Mouse (Mus musculus): ENCODE data around the gene Myadm. TPM values are rescaled to one million over a fixed set of nuclear protein-coding genes. Genes with fewer than 3 reads are reported as not detected.
"Not testable (repeated sequence)": the region's sequence is repeated elsewhere in the genome, so short reads cannot be mapped to it uniquely, and the experiment has no call there.

The Myadm gene
- polyA plus RNA-seq, 1 experiment from 2014 or later: 159 TPM

DNA sequence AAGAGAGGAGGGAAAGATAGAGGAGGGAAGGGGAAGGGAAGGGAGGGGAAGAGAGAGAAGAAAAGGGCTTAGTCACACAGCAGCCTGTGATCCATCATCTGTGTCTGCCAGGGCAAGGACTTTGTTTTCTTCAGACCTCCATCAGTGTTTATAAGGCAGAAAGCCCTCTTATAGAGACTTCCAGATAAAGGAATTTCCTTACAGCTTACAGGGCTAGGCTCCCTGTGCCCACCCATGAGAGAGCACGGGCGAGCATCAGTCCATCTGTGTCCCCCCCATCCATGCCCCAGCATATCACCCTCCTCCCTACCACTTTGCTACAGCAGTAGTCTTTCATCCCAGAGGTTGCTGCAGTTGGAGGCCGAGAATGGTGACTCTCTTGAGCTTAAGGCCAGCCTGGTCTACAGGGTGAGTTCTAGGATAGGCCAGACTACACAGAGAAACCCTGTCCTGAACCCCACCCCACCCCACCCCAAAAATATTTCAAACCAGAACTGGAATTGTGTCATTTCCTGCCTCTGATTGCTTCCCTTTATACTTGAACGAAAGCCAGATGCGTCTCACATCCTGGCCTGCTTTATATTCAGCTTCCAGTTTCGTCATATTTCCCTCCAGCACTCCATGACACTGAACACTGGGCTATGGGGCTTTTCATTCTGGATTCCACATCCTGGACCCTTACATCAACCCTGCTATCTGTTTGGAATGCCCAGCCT lies 13.3 kb upstream of the Myadm start:
- Histone ChIP-seq H3K36me3 (no peaks in the 10 kb centered on the region), H3K9me3 (no peaks in the 10 kb centered on the region), H3K4me1 (peaks cover 7% of the 10 kb centered on the region), H3K27me3 (replicated peaks) (no peaks in the 10 kb centered on the region), H3K4me2 (no peak overlapping the region), H3K9ac (no peak overlapping the region), H3K4me3 (no peak overlapping the region), H3K27ac (replicated peaks) (peak overlapping the region; percentile 77)
- ATAC-seq (ENCODE audit: extremely low read depth, insufficient number of reproducible peaks, low FRiP score, low TSS enrichment): no peak
- WGBS: 33% methylated on average over 6 of the region's 6 CpGs

DNA sequence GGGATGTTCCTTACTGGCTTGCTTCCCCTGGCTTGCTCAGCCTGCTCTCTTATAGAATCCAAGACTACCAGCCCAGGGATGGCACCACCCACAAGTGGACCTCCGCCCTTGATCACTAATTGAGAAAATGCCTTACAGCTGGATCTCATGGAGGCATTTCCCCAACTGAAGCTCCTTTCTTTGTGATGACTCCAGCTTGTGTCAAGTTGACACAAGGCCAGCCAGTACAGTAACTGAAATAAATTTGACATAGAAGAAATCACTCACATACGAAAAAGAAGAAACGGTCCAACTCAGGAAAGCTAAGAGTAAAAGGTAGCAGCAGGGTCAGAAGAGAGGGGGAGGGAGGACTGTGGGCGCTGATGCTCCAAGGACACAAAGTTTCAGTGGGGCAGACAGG lies 12.1 kb upstream of the Myadm start:
- H3K9me3 ChIP-seq; ATAC-seq (ENCODE audit: extremely low read depth, insufficient number of reproducible peaks, low FRiP score, low TSS enrichment); H3K36me3 ChIP-seq; H3K9ac ChIP-seq; H3K27me3 ChIP-seq (replicated peaks); H3K4me2 ChIP-seq; H3K4me3 ChIP-seq; H3K27ac ChIP-seq (replicated peaks): not testable (repeated sequence)
- WGBS: 50% methylated on average over 4 of the region's 4 CpGs
- H3K4me1 ChIP-seq: peaks cover 16% of the 10 kb centered on the region

DNA sequence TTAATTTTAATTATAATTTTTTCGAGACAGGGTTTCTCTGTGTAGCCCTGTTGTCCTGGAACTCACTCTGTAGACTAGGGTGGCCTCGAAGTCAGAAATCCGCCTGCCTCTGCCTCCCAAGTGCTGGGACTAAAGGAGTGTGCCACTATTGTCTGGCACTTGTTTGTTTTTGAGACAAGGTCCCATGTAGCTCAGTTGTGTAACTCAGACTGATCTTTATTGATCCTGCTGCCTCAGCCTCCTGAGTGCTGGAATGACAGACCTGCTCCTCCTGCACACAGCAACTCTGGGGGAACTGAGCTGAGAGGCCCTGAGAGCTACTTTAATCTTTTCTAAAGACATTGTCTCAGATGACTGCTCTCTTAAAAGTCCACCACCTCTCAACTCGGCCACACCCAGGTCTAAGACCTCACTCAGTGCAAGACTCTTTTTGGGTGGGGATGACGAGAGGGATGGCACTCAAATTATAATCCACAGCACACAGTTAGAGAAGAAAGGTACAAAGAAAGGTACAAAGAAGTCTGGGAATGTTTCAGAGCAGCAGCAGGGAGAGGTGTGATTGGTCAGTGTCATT lies 8.7 kb upstream of the Myadm start:
- WGBS: 56% methylated on average over 5 of the region's 5 CpGs
- Histone ChIP-seq H3K4me3 (no peak overlapping the region), H3K9ac (peak overlapping the region; percentile 40), H3K4me2 (peak overlapping the region; percentile 47; the same call in 1 of the 2 replicates), H3K36me3 (no peaks in the 10 kb centered on the region), H3K4me1 (peaks cover 16% of the 10 kb centered on the region), H3K27me3 (replicated peaks) (no peaks in the 10 kb centered on the region), H3K9me3 (no peaks in the 10 kb centered on the region), H3K27ac (replicated peaks) (peak overlapping the region; percentile 80)
- ATAC-seq (ENCODE audit: extremely low read depth, insufficient number of reproducible peaks, low FRiP score, low TSS enrichment): no peak

DNA sequence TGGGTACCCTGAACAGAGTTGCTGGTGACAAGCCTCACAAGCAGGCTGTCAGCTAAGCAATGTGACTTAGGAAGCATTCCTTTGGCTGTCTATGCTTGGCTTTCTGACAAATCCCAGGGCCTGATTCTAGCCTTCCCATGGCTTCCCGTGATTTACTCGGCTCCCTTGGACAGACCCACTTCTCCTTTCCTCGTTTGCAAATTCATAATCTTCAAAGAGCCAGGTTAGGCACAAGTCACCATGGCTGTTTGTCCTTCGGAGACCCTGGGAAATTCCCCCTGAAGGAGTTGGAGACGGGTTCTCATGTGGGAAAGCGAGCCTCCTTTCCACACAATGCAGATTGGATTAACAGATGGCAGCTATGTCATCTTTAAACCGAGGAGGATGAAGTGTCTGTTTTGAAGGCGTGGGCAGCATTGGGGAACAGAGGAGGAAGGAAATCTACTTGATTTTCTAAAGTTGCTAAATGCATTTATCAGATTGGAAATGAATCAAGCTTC lies 8.2 kb upstream of the Myadm start:
- peak overlapping the region; percentile 80 for H3K27ac ChIP-seq (replicated peaks)
- no peaks in the 10 kb centered on the region for H3K27me3 ChIP-seq (replicated peaks)
- H3K4me1 ChIP-seq: peaks cover 16% of the 10 kb centered on the region
- H3K9me3 ChIP-seq: no peaks in the 10 kb centered on the region
- H3K4me2 ChIP-seq: peak overlapping the region; percentile 47
- WGBS: 18% methylated on average over 8 of the region's 8 CpGs
- no peak for ATAC-seq (ENCODE audit: extremely low read depth, insufficient number of reproducible peaks, low FRiP score, low TSS enrichment)
- no peaks in the 10 kb centered on the region for H3K36me3 ChIP-seq
- H3K4me3 ChIP-seq: no peak overlapping the region
- peak overlapping the region; percentile 40; the same call in 1 of the 2 replicates for H3K9ac ChIP-seq

DNA sequence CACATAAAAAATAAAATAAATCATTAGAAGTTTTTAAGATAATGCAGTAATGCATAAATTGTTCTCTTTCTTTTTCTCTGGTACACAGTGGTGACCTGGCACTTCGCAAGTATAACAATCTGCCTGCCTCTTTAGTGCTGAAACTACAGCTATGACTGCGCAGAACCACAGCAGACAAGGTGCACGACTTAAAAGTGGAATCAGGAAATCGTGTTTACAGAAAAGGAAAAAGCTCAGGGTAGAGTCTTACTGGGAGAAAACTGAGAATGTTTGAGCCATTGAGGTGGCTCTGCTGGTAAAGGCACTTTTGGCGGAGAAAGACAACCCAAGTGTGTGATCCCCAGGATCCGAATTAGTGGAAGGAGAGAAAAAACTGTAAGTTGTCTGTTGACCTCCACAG lies 7.1 kb upstream of the Myadm start:
- Histone ChIP-seq H3K9me3 (no peaks in the 10 kb centered on the region), H3K9ac (no peak overlapping the region), H3K4me3 (no peak overlapping the region), H3K4me1 (peaks cover 16% of the 10 kb centered on the region), H3K27ac (replicated peaks) (no peak overlapping the region), H3K4me2 (no peak overlapping the region), H3K27me3 (replicated peaks) (no peaks in the 10 kb centered on the region), H3K36me3 (no peaks in the 10 kb centered on the region)
- 78% methylated on average over 6 of the region's 6 CpGs for WGBS
- ATAC-seq (ENCODE audit: extremely low read depth, insufficient number of reproducible peaks, low FRiP score, low TSS enrichment): no peak

DNA sequence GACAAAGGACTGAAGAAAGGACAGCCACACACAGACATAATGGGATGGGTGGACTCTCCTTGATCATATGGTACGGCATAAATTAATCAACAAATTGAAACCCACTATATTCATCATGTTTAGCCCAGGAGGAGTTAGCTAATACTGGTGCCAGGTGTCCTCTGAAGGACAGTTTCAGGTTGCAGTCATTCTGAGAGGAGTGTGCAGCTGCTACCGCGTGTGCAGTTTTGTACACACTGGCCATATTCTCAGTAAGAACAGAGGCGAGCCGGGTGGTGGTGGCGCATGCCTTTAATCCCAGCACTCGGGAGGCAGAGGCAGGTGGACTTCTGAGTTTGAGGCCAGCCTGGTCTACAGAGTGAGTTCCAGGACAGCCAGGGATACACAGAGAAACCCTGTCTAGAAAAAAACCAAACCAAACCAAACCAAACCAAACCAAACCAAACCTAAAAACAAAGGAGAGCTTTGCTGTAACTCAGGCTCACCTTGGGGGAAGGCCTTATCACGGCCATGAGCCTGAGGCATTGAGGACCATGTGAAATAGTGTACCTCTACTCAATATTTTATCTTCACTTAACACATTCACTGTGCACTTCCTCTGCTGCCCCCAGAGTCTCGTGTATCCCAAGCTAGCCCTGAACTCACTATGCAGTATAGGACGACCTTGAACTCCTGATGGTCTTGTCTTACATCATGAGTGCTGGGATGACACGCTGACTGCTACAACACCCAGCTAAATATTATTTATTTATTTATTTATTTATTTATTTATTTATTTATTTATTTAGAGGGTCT lies 5.6 kb upstream of the Myadm start:
- H3K27ac ChIP-seq (replicated peaks): no peak overlapping the region
- no peaks in the 10 kb centered on the region for H3K9me3 ChIP-seq
- H3K4me2 ChIP-seq: no peak overlapping the region
- H3K4me3 ChIP-seq: no peak overlapping the region
- ATAC-seq (ENCODE audit: extremely low read depth, insufficient number of reproducible peaks, low FRiP score, low TSS enrichment): no peak
- peaks cover 20% of the 10 kb centered on the region for H3K4me1 ChIP-seq
- no peaks in the 10 kb centered on the region for H3K36me3 ChIP-seq
- no peaks in the 10 kb centered on the region for H3K27me3 ChIP-seq (replicated peaks)
- WGBS: 79% methylated on average over 11 of the region's 11 CpGs
- H3K9ac ChIP-seq: no peak overlapping the region

DNA sequence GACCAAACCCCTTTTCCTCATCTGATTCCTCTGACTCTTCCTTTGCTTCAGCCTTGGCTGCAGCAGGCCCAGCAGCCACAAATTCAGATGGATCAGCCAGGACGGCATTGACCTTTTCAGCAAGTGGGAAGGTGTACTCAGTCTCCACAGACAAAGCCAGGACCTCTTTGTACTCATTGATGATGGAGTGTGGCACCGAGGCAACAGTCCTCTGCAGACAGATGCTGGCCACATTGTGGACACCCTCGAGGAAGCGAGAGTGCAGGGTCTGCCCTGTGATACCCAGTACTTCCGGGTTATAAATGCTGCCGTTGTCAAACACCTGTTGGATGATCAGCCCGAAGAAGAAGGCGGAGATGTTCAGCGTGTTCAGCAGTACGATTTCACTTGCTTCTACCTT lies 4.3 kb upstream of the Myadm start:
- H3K9me3 ChIP-seq: no peaks in the 10 kb centered on the region

DNA sequence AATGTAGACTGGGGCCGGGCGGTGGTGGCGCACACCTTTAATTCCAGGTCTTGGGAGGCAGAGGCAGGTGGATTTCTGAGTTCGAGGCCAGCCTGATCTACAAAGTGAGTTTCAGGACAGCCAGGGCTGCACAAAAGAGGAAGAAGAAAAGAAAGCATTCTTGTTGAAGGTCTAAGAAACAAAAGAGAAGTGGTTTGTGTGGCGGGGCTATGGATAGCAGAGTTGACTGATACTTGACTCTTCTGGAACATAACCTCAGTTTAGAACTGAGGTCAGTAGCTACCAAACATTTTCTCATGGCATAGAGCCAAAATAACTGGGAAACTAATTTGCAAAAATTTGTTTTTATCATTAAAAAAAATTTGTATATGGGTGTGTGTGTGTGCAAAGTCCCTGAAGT lies 2.8 kb upstream of the Myadm start:
- Histone ChIP-seq H3K27ac (replicated peaks) (no peak overlapping the region), H3K4me3 (no peak overlapping the region), H3K27me3 (replicated peaks) (no peaks in the 10 kb centered on the region), H3K9ac (no peak overlapping the region), H3K36me3 (no peaks in the 10 kb centered on the region), H3K4me2 (no peak overlapping the region), H3K4me1 (peaks cover 17% of the 10 kb centered on the region), H3K9me3 (no peaks in the 10 kb centered on the region)
- 86% methylated on average over 5 of the region's 5 CpGs for whole genome bisulfite sequencing
- ATAC-seq (ENCODE audit: extremely low read depth, insufficient number of reproducible peaks, low FRiP score, low TSS enrichment): no peak

More for the DNA sequence above, 4.3 kb upstream of the Myadm start:
- WGBS: 78% methylated on average over 10 of the region's 10 CpGs
- Histone ChIP-seq H3K4me2 (no peak overlapping the region), H3K9ac (no peak overlapping the region), H3K27me3 (replicated peaks) (no peaks in the 10 kb centered on the region), H3K4me3 (no peak overlapping the region), H3K36me3 (no peaks in the 10 kb centered on the region), H3K27ac (replicated peaks) (no peak overlapping the region), H3K4me1 (peaks cover 25% of the 10 kb centered on the region)
- no peak for ATAC-seq (ENCODE audit: extremely low read depth, insufficient number of reproducible peaks, low FRiP score, low TSS enrichment)

DNA sequence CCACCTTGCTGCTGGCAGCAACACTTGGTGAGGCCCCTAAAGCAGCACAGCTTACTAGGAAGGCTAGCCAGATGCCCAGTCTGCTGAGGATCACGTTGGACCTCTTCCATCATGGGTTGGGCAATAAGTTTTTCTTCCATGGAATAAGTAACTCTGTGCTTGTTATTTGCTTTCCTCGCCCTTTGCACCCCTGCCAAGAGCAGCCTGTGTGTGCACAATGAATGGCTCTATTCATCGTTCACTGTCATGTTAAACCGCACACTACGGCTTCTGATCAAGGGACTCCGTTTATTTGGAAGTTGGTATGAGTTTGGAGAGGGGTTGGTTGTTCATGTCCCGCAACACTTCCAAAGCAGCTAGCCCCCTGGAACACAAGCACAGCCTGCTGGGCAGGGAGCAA lies 1.7 kb upstream of the Myadm start:
- H3K36me3 ChIP-seq: no peaks in the 10 kb centered on the region
- H3K9me3 ChIP-seq: no peaks in the 10 kb centered on the region
- H3K27ac ChIP-seq (replicated peaks): no peak overlapping the region
- H3K4me2 ChIP-seq: no peak overlapping the region
- peaks cover 24% of the 10 kb centered on the region for H3K4me1 ChIP-seq
- no peak overlapping the region for H3K4me3 ChIP-seq
- no peak overlapping the region for H3K9ac ChIP-seq
- H3K27me3 ChIP-seq (replicated peaks): no peaks in the 10 kb centered on the region
- WGBS: 67% methylated on average over 7 of the region's 7 CpGs
- no peak for ATAC-seq (ENCODE audit: extremely low read depth, insufficient number of reproducible peaks, low FRiP score, low TSS enrichment)

DNA sequence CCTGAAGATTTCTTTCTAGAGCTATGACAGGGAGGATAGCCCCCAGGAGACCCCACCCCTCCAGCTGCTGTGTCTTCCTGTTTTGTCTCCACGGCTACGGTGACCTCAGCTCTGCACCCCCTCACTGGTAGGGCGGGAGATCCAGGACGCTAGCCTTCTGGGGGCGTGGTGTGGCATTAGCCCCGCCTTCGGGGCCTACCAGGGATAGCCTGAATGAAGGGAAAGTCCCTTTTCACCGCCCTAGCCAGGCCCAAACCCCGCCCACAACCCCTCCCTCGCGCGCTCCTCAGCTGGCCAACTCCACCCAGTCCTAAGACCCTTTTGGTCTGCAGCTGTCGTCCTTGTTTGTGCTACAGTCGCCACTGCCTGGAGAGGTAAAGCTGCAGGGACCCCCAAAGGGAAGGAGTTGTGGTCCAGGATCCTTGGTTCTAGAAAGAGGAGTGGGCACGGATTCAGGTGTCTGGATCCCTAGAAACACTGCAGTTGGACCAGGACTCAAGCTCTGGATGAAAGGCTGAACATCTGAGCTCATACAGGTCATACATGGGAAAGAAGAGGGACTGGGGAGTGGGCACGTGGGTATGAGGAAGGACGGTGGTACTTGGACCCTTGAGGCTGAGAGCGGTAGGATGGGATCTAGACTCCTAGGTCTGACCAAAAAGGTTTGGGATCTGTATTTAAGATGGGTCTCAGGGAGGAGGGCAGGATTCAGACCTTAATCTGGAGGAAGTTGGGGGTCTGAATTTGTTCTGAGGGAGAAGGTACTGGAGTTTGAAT lies 1.6 kb downstream of the Myadm start:
- Histone ChIP-seq H3K27me3 (replicated peaks) (no peaks in the 10 kb centered on the region), H3K27ac (replicated peaks) (peak overlapping the region; percentile 97), H3K9me3 (no peaks in the 10 kb centered on the region), H3K9ac (peak overlapping the region; percentile 90), H3K4me2 (peak overlapping the region; percentile 81), H3K4me3 (peak overlapping the region; percentile 67), H3K4me1 (peaks cover 45% of the 10 kb centered on the region), H3K36me3 (peaks cover 21% of the 10 kb centered on the region)
- 1% methylated on average over 18 of the region's 18 CpGs for WGBS
- peak; percentile 82 for ATAC-seq (ENCODE audit: extremely low read depth, insufficient number of reproducible peaks, low FRiP score, low TSS enrichment)

DNA sequence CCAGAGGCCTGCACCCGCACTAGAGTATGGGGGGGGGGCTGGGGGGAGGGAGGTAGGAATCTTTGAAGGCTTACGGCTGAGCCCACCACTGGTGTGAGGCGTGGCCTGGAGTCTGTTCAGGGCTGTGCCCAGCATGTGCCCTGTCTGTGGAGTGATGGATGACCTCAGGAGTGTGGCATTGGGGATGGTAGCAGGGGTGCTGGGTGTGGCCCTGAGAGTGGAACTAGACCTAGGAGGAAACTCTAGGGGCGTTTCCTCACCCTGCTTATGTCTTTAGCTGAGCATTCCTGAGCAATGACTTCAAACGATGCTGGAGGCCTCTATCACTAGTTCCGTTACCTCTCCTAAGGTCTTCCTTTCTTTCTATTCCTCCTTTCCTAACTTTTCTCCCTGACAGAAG lies 2.3 kb downstream of the Myadm start:
- 6% methylated on average over 6 of the region's 6 CpGs for WGBS
- 0 out of 2 replicates have a peak, but pooled peaks have one; percentile 27 for ATAC-seq (ENCODE audit: extremely low read depth, insufficient number of reproducible peaks, low FRiP score, low TSS enrichment)

More for the DNA sequence above, 2.3 kb downstream of the Myadm start:
- Histone ChIP-seq H3K36me3 (peaks cover 29% of the 10 kb centered on the region), H3K27ac (replicated peaks) (peak overlapping the region; percentile 97), H3K9ac (peak overlapping the region; percentile 90), H3K4me3 (peak overlapping the region; percentile 67), H3K4me1 (peaks cover 53% of the 10 kb centered on the region), H3K27me3 (replicated peaks) (no peaks in the 10 kb centered on the region), H3K4me2 (peak overlapping the region; percentile 81), H3K9me3 (no peaks in the 10 kb centered on the region)
